Mouse (Mus musculus) neutrophil, adult 83 days (primary cell): Measurements from ENCODE around the gene Tor1b. TPM values are rescaled to one million over a fixed set of nuclear protein-coding genes. Genes with fewer than 3 reads are reported as not detected.

ENCODE experiments used
- total RNA-seq, 2 experiments: library from RNA; stranded (reverse); gene quantifications; one replicate each; pipeline ENCODE4 v1.2.4; 2023

Gene Tor1b
- 10 to 100 TPM; 36.0 to 40.1 TPM for total RNA-seq

GRCm38 (mm10) chr2:30952824-30953490 is at the start of gene Tor1b:
Tor1b (plus strand) TSS chr2:30952959.

GRCm38 (mm10) chr2:30929483-30930045 is 23.2 kb upstream of the Tor1b start, which contains the start of gene Ptges:
Ptges (minus strand) TSS chr2:30929863.

GRCm38 (mm10) chr2:30967352-30968327 is 14.9 kb downstream of the Tor1b start, which contains the start of gene Tor1a:
Tor1a (minus strand) TSS chr2:30967933.

GRCm38 (mm10) chr2:30981790-30982513 is 29.2 kb downstream of the Tor1b start, which contains the start of the genes BC005624 and Usp20:
BC005624 (minus strand) TSS chr2:30982201.
Usp20 (plus strand) TSS chr2:30982279.

Other genes with a start within 250 kb of the Tor1b start
- not detected for gene 1700001O22Rik, start 149.3 kb upstream of the Tor1b start, total RNA-seq
- 10 to 100 TPM; 10.5 to 10.9 TPM for gene Ntmt1, start 145.1 kb upstream of the Tor1b start, total RNA-seq
- gene Asb6, start 122.6 kb upstream of the Tor1b start, total RNA-seq, result 10 to 100 TPM; 23.3 to 25.8 TPM
- not detected for gene Prrx2, start 118.0 kb upstream of the Tor1b start, total RNA-seq
- gene Ptges, start 23.1 kb upstream of the Tor1b start, total RNA-seq, result 10 to 100 TPM; 12.2 to 12.6 TPM
- gene Tor1a, start 15.0 kb downstream of the Tor1b start, total RNA-seq, result 10 to 100 TPM; 70.0 to 78.5 TPM
- gene BC005624, start 29.2 kb downstream of the Tor1b start, total RNA-seq, result 10 to 100 TPM; 49.6 to 51.3 TPM
- gene Usp20, start 29.3 kb downstream of the Tor1b start, total RNA-seq, result 1 to 10 TPM; 6.3 to 6.7 TPM
- gene Fnbp1, start 189.0 kb downstream of the Tor1b start, total RNA-seq, result 100 to 1,000 TPM; 123 to 126 TPM
- 10 to 100 TPM; 51.9 to 54.3 TPM for gene Gpr107, start 199.4 kb downstream of the Tor1b start, total RNA-seq